Mouse (Mus musculus) G1E (cell line): ENCODE measurements around the gene Sox30.

Experiments used
- CTCF ChIP-seq: IDR thresholded peaks from 2 replicates; pipeline ENCODE4 v1.5.1; 2012; ENCODE audit warnings: low read depth, low read length, inconsistent platforms, mixed read lengths
- GATA1 ChIP-seq: IDR thresholded peaks from 2 replicates; pipeline ENCODE4 v1.6.1; 2012; ENCODE audit warnings: borderline replicate concordance, low read length, inconsistent platforms, mixed read lengths
- POLR2AphosphoS5 ChIP-seq: IDR thresholded peaks from 2 replicates; pipeline ENCODE4 v1.6.1; 2012; ENCODE audit warnings: low read depth, low read length, inconsistent platforms; ENCODE audit not compliant: insufficient replicate concordance
- TAL1 ChIP-seq: conservative IDR thresholded peaks from 2 replicates; pipeline ENCODE4 v1.6.1; 2012; ENCODE audit warnings: low read depth, low read length, inconsistent platforms, mixed read lengths

DNA sequence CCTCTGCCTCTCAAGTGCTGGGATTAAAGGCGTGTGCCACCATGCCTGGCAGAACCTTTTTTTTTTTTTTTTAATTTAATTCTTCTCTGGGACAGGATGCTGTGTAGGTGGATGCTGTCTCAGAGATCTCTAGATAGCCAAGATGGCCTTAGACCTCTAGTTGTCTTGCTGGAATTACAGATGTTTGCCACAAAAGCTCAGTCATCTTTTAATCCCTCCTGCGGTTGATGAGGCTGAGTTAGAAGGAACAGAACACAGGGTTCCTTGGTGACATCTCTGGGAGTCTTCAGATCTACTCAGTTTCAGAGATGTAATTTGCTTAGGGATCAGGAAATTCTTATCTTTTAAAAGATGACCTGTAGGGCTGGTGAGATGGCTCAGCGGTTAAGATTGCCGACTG is 78.8 kb downstream of the Sox30 start:
- no peak for TF ChIP-seq CTCF
- no peak for TF ChIP-seq POLR2AphosphoS5
- TF ChIP-seq GATA1: no peak
- TF ChIP-seq TAL1: no peak
